Mouse (Mus musculus): ENCODE results near the gene Igsf9. TPM values are rescaled to one million over a fixed set of nuclear protein-coding genes. Genes with fewer than 3 reads are reported as not detected.

Gene Igsf9
- total and polyA plus RNA-seq, 3 experiments: 0.12 to 0.38 TPM; not detected in 1

GRCm38 (mm10) chr1:172508172-172508571 is 26.6 kb downstream of the Igsf9 start (continued):
- no peak for TF ChIP-seq CTCF (IDR thresholded peaks at IDR 0.05 in 2 of 3, conservative IDR thresholded peaks at IDR 0.05 in 1 of 3; ENCODE audit: control insufficient read depth in 1 of 3, insufficient read depth in 1 of 3, low read depth in 2 of 3, low read length in 3 of 3, poor library complexity in 1 of 3, severe bottlenecking in 1 of 3)
- TF ChIP-seq NELFE (IDR thresholded peaks at IDR 0.05; ENCODE audit: low read depth, low read length): no peak
- TF ChIP-seq SIN3A (IDR thresholded peaks at IDR 0.05; ENCODE audit: low read length): peak; percentile 77
- TF ChIP-seq HCFC1 (IDR thresholded peaks at IDR 0.05; ENCODE audit: low read depth, low read length): 0 out of 2 replicates have a peak, but pooled peaks have one; percentile 19
- TF ChIP-seq ELF1 (IDR thresholded peaks at IDR 0.05; ENCODE audit: low read depth, low read length): no peak
- TF ChIP-seq UBTF (IDR thresholded peaks at IDR 0.05; ENCODE audit: borderline replicate concordance, insufficient read depth, low read depth, low read length): no peak
- TF ChIP-seq POLR2AphosphoS5 (IDR thresholded peaks at IDR 0.05; ENCODE audit: borderline replicate concordance, low read depth, low read length): no peak
- peak; percentile 72 for TF ChIP-seq TAL1 (IDR thresholded peaks at IDR 0.05; ENCODE audit: low read length)

- Histone ChIP-seq H3K4me1 (ENCODE audit: control insufficient read depth in 1 of 2, insufficient read depth in 2 of 2, low read length in 2 of 2) (peaks cover 6 to 32% of the 10 kb centered on the region in 2 experiments), H3K9me3 (replicated peaks; ENCODE audit: insufficient read depth, low read length) (no peaks in the 10 kb centered on the region), H3K9ac (ENCODE audit: control insufficient read depth, low read depth, low read length, poor library complexity, severe bottlenecking) (no peak overlapping the region), H3K79me2 (ENCODE audit: control insufficient read depth, insufficient read depth, low read length, poor library complexity) (peaks cover 6% of the 10 kb centered on the region), H3K27ac (ENCODE audit: control insufficient read depth, low read depth, low read length) (peak overlapping the region; percentile 8; the same call in 1 of the 2 replicates), H3K27me3 (ENCODE audit: control insufficient read depth in 1 of 2, insufficient read depth in 2 of 2, low read length in 2 of 2) (no peaks in the 10 kb centered on the region), H3K36me3 (ENCODE audit: control insufficient read depth in 1 of 2, insufficient read depth in 2 of 2, low read length in 2 of 2) (peaks cover 0 to 22% of the 10 kb centered on the region in 2 experiments; a peak in 2 of 4 replicates), H3K4me3 (ENCODE audit: control insufficient read depth in 1 of 2, insufficient read depth in 1 of 2, low read depth in 2 of 2, low read length in 2 of 2) (no peak overlapping the region)
- TF ChIP-seq POLR2AphosphoS5 (IDR thresholded peaks at IDR 0.05; ENCODE audit: borderline replicate concordance, low read depth, low read length) (no peak), RCOR1 (IDR thresholded peaks at IDR 0.05; ENCODE audit: low read depth, low read length) (no peak), ETS1 (IDR thresholded peaks at IDR 0.05; ENCODE audit: low read depth, low read length) (no peak), JUND (IDR thresholded peaks at IDR 0.05; ENCODE audit: low read depth, low read length) (no peak), RAD21 (IDR thresholded peaks at IDR 0.05; ENCODE audit: low read depth, low read length) (no peak), MYB (IDR thresholded peaks at IDR 0.05; ENCODE audit: low read depth, low read length) (no peak), POLR2AphosphoS2 (IDR thresholded peaks at IDR 0.05; ENCODE audit: low read length) (no peak), MXI1 (IDR thresholded peaks at IDR 0.05; ENCODE audit: low read depth, low read length) (no peak), NRF1 (IDR thresholded peaks at IDR 0.05; ENCODE audit: insufficient read depth, low read depth, low read length, poor library complexity, severe bottlenecking) (no peak), POLR2A (IDR thresholded peaks at IDR 0.05; ENCODE audit: control insufficient read depth in 1 of 2, insufficient read depth in 1 of 2, low read depth in 1 of 2, low read length in 2 of 2, poor library complexity in 1 of 2) (no peak), ZMIZ1 (IDR thresholded peaks at IDR 0.05; ENCODE audit: low read depth, low read length) (no peak), CHD1 (IDR thresholded peaks at IDR 0.05; ENCODE audit: low read depth, low read length) (no peak), MYC (IDR thresholded peaks at IDR 0.05; ENCODE audit: low read depth, low read length) (no peak), MAFK (IDR thresholded peaks at IDR 0.05; ENCODE audit: borderline replicate concordance, low read depth, low read length) (no peak), TAL1 (IDR thresholded peaks at IDR 0.05; ENCODE audit: low read length) (no peak), GATA1 (IDR thresholded peaks at IDR 0.05; ENCODE audit: low read depth, low read length) (no peak), TBP (IDR thresholded peaks at IDR 0.05; ENCODE audit: low read depth, low read length) (no peak), ZC3H11A (IDR thresholded peaks at IDR 0.05; ENCODE audit: low read depth, low read length) (no peak), GABPA (IDR thresholded peaks at IDR 0.05; ENCODE audit: low read depth, low read length) (no peak)
- DNase-seq (ENCODE audit: low read depth, low spot score): peak; percentile 15
Measured at GRCm38 (mm10) chr1:172509235-172509634, 27.6 kb downstream of the Igsf9 start.
